Mouse (Mus musculus) lung, postnatal 25 days (tissue): ENCODE measurements around the gene Prickle1.

Experiments used
- DNase-seq: peaks from one replicate; pipeline ENCODE4 v3.0.0; 2022; ENCODE audit warnings: low spot score

Gene Prickle1

GRCm38 (mm10) chr15:93504808-93505207, 90.9 kb downstream of the Prickle1 start:
- no peak for DNase-seq

GRCm38 (mm10) chr15:93503201-93503745, 92.4 kb downstream of the Prickle1 start:
- DNase-seq, result no peak

GRCm38 (mm10) chr15:93502703-93503102, 93.0 kb downstream of the Prickle1 start:
- DNase-seq, result no peak

GRCm38 (mm10) chr15:93499866-93500265, 95.8 kb downstream of the Prickle1 start:
- no peak for DNase-seq

- no peak for DNase-seq
Observed at GRCm38 (mm10) chr15:93494700-93495099, 101.0 kb downstream of the Prickle1 start.

- peak; percentile 55 for DNase-seq
Observed at GRCm38 (mm10) chr15:93489597-93489996, 106.1 kb downstream of the Prickle1 start.

GRCm38 (mm10) chr15:93486066-93486465, 109.6 kb downstream of the Prickle1 start:
- peak; percentile 78 for DNase-seq

GRCm38 (mm10) chr15:93485252-93485651, 110.4 kb downstream of the Prickle1 start:
- DNase-seq, result no peak

- DNase-seq, result peak; percentile 66
Observed at GRCm38 (mm10) chr15:93484261-93484710, 111.4 kb downstream of the Prickle1 start.

- peak; percentile 41 for DNase-seq
Observed at GRCm38 (mm10) chr15:93481112-93481511, 114.6 kb downstream of the Prickle1 start.

GRCm38 (mm10) chr15:93479445-93479844, 116.2 kb downstream of the Prickle1 start:
- no peak for DNase-seq

GRCm38 (mm10) chr15:93478676-93479075, 117.0 kb downstream of the Prickle1 start:
- no peak for DNase-seq

GRCm38 (mm10) chr15:93477729-93478128, 118.0 kb downstream of the Prickle1 start:
- DNase-seq, result no peak

- DNase-seq, result peak; percentile 39
Observed at GRCm38 (mm10) chr15:93475688-93476087, 120.0 kb downstream of the Prickle1 start.

GRCm38 (mm10) chr15:93474277-93474676, 121.4 kb downstream of the Prickle1 start:
- DNase-seq, result no peak

GRCm38 (mm10) chr15:93472089-93472488, 123.6 kb downstream of the Prickle1 start:
- no peak for DNase-seq

GRCm38 (mm10) chr15:93471651-93472050, 124.0 kb downstream of the Prickle1 start:
- no peak for DNase-seq

GRCm38 (mm10) chr15:93461066-93461465, 134.6 kb downstream of the Prickle1 start:
- DNase-seq, result no peak

GRCm38 (mm10) chr15:93459422-93459821, 136.3 kb downstream of the Prickle1 start:
- DNase-seq, result no peak

- DNase-seq, result no peak
Observed at GRCm38 (mm10) chr15:93456005-93456404, 139.7 kb downstream of the Prickle1 start.

GRCm38 (mm10) chr15:93453296-93453695, 142.4 kb downstream of the Prickle1 start:
- DNase-seq, result no peak
